Mouse (Mus musculus) right cerebral cortex, postnatal 10 days (tissue): Measurements from ENCODE around the gene Cpne4.
A peak's percentile ranks its signal among the peaks of the same experiment; 100 is the strongest.

Source experiments
- DNase-seq, 2 experiments: peaks; one replicate each; pipeline ENCODE4 v3.0.0; 2021; ENCODE audit warnings: low spot score in 2 of 2

The Cpne4 gene

DNA sequence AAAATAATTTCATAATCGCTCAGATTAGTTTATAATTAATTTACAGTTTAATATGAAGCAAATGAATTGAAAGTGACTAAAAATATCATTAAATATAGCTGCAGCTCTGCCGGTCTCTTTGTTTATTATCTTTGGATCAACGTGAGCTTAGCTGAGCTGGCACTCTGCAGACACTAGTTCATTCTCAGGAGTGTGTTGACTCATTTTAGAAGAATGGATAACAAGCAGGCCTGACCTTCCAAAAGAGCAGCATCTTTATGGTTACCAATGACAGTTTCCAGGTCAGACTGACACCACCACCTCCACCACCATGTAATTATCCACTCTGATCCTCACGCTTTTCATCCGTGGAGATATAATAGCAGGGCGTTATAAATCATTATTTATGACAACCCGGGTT is 498.9 kb downstream of the Cpne4 start:
- DNase-seq: no peak

DNA sequence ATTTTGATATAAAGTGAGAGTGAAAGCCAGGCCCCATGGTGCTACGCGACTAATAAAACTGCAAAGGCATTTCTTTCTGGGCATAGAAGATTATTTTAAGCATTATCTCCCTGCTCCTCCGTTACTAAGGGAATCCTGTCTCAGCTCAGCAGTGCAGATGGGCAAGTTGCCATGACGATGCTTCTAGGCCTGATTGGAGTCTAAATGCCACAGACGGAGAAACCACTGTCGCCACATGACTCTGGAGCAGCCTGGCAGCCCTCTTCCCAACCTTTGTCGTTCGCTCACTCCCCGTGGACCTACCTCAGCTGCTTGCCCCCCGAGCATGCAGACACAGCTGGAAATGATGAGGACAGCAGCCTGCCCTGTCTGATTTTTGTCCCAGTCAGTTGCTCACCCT is 501.3 kb downstream of the Cpne4 start:
- DNase-seq: peak; percentile 90 to 93

DNA sequence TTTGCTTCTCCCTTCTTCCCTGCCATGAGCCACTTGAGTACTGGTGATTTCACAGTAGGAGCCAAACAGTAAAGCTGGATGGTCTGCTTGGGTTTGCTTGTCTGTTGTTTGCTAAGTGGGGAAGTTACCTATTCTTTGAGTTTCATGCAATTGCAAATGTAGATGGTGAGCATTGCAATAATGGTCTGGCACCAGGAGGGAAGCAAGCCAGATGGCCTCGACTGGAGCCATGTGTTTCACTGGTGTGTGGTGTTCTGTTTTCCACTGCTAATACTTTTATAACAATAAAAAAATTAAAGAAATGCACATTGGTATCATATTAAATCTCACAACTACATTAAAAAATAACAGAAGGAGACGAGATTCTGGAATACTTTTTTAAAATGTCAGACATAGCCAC is 502.6 kb downstream of the Cpne4 start:
- no peak for DNase-seq

DNA sequence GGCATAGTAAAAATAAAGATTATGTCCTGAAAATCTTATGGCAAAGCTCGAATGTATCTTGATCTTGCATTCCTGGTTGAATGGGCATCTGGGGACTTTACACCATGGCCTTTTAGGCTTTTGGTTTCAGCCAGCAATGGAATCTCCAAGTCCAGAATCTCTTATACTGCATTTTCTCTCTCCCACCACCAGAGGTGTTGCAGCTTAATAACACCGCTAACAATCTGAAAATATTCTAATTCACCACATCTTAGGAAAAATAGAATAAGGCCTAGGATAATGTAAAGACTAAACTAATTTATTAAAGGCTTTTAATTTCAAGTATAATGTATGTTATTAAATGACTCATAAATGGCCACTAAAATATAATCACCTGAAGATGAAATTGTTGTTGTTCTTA is 503.2 kb downstream of the Cpne4 start:
- no peak for DNase-seq

DNA sequence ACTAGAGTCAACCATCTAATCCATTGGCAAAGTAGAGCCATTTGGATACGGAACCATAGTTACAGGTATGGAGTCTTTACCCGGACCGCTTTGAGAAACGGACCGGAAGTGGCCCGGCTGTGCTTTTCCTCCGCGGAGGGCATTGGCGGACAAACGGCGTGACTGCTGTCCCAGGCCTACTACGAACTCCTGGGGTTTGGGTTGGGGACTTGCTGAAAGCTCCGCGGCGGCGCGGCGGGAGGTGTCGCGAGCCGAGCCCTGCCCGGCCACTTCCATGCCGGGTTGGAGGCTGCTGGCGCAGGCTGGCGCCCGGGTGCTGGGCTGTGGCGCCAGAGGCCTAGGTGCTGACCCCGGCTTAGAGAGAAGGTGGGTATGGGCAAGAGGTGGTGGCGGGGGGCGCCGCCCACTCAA is 506.1 kb downstream of the Cpne4 start, which contains the start of gene Mrpl3:
Gene Mrpl3, plus strand, starts transcription at position 93 of the 411 bp plus-strand sequence.
- DNase-seq: peak; percentile 86 to 89

DNA sequence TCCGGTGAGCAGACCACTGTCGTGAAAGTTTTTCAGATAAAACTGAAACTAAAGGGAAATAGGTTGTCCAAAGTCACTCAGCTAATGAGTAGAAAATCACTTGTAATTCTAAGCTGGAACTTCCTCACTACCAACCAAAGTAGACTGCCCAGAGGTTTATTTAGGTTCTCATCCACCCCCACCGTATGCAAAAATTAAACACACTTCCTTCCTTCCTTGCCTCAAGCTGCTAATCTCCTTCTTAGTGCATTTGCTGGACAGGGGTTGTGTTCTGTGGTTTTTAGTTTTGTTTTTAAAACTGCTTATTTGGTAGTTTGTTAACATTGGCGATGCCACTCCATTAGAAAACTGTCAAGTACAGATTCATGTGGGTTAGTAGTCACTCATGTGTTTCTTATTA is 506.7 kb downstream of the Cpne4 start:
- no peak for DNase-seq

DNA sequence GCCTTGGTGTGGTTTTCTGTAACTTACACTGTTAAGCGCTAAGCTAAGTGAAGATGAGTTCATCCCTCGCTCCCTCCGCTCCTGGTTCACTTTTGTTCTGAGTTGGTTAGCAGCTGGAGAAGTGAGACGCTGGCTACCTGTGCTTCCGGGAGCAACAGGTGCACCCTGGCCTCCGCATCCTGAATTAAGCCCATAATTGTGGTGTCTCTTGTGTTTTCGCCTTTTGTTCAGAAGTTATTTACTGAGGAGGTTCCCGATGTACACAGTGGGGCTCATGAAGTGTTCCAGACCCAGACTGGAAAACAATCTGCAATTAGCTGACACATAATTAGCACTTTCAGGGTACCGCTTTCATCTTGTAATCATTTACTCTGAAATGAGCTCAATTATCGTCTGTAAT is 522.0 kb downstream of the Cpne4 start:
- no peak for DNase-seq

DNA sequence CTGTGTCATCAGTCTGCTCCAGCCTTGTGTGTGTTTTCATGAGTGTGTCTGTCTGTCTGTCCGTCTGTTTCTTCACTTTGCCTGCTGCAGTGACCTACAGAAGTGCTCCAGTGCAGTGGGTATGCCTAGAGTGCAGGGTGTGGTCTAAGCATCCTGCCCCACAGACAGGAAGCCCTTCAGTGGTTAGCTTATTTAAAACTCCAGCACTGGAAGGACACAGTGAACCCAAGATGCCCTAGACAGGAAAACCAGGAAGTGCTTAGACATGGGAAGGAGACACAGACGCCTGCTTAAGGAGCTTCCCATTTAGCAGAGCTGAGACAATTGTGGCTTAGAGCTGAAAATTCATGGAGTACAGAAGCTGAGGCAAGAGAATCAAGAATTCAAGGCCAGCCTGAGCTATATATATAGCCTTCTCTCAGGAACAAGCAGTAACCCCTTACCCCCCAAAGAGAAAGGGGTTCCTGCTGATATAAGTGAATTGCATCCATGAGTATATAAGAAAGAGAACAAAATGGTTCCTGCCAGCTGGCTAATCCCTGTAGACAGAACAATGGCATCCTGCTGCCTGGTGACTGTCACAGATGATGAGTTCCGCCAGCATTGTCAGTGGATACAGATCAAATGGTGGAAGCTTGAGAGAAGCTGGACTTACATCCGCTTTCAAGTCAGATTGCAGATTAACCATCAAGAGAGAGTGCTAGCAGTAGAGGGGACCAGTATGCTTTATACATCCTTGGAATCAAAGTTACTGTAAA is 526.1 kb downstream of the Cpne4 start:
- no peak for DNase-seq

DNA sequence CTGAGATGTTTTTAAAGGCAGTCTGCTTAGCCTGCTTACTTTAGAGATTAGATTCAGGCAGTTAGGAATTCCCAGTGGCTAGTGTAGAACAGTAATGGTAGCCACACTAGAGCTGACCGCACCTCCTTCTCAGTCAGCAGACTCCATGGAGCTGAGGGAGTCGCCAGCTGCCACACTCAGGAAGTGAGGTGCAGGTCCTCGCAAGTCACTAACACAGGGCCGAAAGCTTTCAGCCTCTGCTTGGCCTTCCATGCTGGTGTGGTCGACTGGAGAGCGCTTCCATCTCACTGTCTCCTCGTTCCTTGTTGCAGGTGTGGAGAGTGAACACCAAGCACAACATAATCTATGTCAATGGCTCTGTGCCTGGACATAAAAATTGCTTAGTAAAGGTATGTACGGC is 527.8 kb downstream of the Cpne4 start:
- DNase-seq: no peak

DNA sequence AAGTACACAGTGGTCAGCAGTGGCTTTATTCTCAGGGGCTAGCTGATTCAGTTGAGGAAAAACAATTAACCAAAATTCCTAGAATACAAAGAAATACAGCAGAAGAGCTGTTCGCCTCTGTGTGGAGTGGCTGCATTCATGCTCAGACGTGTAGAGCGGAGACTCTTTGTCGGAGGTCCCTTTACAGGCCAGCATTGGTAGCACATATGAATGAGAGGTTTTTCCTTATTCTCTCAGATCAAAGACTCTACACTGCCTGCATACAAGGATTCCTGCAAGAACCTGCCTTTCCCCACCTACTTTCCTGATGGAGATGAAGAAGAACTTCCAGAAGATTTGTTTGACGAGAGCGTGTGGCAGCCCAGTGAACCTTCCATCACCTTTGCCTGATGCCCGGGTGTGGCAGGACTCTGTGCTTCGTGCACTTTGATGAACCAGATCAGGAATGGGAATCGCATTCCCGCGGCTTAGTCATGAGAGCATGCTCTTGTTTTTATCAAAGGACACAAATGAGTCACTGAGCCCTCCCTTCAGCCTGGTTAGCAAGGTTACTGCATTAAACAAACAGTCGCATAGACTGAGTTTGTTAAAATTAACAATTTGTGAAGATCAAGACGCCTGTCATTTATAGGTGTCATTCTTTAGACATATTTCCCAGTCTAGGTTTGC is 529.8 kb downstream of the Cpne4 start:
- no peak for DNase-seq

DNA sequence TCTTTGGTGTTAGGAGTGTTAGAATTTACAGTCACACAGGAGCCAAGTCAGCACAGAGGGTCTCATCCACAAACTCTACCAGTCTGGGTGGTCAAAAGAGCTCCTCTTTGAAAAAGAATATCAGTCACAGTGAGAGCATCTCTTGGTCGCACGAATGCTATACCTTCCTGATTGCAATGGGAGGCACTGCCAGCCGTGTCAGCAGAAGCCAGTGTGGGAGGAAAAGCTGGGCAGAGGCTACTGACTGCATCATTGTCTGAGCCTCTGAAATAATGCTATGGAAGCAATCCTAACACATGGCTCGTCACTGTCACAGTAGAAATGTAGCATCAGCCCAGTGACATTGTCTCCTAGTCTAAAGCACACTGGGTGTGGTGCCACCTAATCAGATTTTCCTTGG is 531.4 kb downstream of the Cpne4 start:
- no peak for DNase-seq

DNA sequence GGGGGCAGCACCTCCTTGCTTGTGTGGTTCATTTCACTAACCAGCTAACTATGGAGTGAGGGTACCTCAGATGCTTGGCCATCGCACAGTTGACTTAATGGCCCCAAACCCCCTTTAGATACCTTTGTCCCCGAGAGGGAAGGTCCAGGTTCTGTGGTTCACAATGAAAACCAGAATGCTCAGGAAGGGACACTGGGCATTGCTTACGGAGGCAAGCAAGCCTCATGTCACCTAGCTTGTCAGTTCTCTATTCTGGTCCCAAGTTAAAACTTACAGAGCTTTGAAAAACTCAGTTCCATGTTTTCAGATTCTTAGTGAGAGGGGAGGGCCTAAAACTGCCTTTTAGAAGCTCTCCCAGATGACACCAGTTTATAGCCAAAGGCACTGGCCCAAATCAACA is 533.2 kb downstream of the Cpne4 start:
- no peak for DNase-seq
